Mouse (Mus musculus): ENCODE results near the gene Clcn1.

The Clcn1 gene

DNA sequence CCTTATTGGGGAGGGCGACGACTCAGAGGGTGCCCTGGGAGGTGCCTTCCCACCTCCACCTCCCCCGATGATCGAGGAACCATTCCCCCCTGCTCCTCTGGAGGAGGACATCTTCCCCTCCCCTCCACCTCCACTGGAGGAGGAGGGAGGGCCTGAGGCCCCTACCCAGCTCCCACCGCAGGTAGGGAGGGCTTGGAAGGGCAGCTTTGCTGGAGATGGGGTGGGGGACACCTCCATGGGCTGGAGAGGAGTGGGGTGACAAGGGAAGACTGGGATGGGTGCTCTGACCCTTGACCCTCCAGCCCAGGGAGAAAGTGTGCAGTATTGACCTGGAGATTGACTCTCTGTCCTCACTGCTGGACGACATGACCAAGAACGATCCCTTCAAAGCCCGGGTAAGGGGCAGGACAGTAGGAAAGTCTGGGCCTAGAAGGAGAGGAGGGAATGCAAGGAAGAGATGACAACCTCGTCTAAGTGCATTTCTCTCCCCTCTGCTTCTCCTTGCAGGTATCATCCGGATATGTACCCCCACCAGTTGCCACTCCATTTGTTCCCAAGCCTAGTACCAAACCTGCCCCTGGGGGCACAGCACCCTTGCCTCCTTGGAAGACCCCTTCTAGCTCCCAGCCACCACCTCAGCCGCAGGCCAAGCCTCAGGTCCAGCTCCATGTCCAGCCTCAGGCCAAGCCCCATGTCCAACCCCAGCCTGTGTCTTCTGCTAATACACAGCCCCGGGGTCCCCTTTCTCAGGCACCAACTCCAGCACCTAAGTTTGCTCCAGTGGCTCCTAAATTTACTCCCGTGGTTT, 64.7 kb downstream of the Clcn1 start:
- no peak for DNase-seq

DNA sequence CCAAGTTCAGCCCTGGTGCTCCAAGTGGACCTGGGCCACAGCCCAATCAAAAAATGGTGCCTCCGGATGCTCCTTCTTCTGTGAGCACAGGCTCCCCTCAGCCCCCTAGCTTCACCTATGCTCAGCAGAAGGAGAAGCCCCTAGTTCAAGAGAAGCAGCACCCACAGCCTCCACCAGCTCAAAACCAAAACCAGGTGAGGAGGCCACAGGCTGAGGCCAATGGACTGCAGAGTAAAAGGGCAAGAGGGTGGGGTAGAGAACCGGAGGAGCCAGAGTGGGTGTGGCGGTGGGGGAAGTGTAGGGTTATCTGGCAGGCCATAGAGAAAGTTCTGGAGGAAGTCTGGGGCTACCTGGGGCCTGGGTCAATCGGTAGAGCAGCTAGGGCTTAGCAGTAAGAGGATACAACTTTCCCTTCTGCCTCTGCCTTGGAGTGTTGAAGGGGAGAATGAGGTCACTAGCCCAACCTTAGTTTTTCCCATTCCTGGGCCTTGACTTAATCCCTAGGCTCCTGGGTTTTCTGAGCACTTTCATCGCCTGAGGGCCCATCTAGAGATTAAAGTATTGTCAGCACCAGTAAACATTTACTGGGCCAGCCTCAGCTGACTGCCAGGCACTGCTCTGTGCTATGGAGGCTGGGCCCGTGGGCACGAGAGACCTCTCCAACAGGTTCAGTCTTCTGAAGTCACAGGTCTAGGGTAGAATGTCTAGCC, 65.4 kb downstream of the Clcn1 start:
- DNase-seq, result peak; percentile 44

DNA sequence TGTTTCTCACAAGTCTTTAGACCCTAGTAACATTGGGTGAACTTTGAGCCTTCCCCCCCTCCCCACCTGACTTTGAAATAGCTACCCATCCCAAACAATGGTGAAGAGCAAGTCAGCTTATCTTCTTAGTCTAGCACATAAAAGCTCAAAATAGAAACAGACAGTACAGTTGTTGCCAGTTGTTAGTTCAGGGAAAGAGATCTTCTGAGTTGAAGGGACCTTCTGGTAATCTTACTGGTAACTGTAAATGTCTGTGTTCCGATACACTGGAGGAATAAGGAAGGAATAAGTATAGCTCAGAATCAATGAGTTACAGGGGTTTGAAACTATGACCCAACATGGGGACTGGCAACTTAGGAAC, 66.0 kb downstream of the Clcn1 start:
- DNase-seq, result no peak

DNA sequence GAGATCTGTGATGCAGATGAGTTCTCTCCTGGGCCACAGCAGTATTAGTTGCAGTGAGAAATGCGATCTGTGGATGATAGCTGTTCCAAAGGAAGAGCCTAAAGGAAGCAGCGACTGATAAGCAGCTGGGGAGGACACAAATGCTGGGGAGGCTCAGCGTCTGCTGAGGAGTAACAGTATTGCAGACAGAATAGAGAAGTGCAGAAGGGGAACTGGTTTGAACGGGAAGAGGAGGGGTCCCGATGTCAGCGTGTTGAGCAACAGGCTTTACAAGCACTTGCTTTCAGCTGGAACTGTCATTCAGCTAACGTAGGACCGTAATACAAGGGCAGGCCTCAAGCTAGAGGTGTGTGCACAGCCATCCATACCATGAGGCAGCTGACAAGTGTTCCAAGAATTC, 66.7 kb downstream of the Clcn1 start:
- DNase-seq, result no peak

DNA sequence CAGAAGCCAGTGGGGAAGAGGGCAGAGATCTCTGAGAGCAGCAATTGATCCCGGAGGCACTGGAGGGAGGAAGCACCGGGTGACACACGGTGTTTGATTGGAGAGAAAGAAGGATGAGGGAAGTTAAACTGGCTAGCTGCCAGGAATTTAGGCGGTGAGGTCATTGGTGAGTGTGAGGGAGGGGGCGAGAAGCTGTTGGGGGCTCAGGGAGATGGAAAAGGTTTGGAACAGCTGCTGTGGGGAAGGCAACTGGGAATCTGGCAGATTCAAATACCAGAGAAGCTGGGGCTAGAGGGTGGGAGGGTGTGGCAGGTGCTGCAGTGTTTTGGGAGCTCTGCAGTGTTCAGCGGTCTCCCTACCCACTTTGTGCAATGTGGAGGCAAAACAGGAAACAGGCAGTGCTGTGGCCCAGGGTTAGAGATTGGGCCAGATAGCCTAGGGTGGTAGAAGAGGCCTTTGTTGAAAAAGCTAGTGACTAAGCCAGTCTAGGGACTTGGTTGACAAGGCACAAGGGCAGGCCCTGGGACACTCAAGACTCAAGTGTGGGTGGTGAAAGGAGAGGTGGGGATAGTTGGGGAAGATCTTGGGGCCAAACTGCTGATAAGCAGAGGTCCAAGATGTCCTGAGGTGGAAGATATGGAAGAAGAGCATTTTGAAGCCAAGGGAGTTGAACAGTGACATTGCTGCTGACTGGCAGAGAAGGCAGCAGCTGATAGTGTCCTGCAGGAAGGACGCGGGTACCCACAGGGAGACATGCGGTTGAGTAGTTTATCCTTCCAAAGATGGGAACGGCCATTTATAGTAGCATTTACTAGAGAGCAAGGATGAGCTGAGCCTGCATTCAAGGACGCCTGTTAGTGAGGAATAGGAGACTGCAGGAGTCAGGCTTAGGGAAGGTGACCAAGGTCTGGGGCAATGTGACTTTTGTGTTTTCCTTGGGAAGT, 67.9 kb downstream of the Clcn1 start:
- DNase-seq, result no peak

DNA sequence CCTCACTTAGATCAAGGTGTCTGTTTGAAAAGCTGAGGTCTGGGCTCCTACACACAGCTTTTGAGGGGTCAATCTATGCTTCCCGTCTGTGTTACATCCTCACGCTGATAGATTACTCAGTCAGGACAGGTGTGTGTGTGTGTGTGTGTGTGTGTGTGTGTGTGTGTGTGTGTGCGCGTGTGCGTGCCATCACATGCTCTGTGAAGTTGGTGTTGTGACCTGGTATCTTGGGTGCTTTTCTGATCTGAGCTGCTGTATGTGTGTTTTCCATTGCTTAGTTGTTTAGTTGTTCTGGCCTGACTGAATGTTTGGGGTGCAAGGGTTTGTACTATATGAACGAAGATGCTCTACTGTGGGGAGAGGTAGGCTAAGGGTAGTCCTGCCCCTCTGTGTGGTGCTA, 68.9 kb downstream of the Clcn1 start:
- DNase-seq, result no peak

DNA sequence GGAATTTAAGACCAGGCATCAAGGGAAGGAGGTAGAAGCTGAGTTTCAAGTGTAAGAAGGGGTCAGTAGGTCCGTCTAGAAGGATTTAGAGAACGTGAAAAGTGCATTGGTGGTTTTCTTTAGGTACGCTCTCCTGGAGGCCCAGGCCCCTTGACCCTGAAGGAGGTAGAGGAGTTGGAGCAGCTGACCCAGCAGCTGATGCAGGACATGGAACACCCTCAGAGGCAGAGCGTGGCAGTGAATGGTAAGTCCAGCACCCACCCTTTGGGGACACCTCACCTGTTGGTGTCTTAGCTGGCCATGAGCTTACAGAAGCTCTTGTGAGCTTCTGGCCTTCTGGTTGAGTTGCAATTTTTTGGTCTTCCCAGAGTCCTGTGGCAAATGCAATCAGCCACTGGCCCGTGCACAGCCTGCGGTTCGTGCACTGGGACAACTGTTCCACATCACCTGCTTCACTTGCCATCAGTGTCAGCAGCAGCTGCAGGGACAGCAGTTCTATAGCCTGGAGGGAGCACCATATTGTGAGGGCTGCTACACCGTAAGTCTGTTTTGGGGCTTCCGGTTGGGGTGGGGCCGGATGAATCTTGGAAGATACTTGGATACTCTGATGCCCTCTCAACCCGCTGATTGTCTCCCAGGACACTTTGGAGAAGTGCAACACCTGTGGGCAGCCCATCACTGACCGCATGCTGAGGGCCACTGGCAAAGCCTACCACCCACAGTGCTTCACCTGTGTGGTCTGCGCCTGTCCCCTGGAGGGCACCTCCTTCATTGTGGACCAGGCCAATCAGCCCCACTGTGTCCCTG, 69.5 kb downstream of the Clcn1 start:
- no peak for DNase-seq

DNA sequence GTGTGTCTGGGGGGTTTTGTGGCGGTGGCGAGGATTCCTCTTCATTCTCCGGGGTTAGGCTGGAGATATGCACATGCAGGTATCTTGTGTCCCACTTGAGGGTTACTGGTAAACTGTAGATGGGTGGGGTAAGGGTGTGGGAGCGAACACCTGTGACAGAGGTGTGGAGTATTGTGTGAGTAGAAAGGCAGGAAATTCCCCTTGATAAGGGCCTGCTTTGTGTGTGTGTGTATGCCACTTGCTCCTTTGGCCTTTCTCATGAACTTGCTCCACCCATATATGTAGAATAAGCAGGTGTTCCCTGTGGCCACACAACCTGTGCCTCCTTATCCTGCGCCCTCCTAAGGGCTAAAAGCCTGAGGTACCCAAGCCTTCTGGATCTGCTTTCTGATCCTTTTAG, 70.4 kb downstream of the Clcn1 start:
- no peak for DNase-seq

DNA sequence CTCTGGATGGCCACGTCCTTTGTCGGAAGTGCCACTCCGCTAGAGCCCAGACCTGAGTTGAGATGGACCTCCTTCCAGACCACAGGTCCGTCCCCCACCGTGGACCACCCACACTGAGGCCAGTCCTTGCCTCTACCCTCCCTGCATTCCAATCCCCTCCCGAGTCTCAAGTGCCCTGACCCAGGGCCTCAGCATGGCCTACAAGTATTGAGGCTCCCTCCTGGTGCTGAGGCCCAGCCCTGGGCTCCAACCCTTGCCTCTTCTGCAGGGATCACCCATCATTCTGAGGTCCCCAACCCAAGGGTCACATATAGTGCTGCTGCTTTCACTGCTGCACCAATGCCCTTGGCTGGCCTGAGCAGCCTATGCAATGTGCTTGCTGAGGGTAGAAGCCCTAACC, 71.4 kb downstream of the Clcn1 start:
- no peak for DNase-seq

DNA sequence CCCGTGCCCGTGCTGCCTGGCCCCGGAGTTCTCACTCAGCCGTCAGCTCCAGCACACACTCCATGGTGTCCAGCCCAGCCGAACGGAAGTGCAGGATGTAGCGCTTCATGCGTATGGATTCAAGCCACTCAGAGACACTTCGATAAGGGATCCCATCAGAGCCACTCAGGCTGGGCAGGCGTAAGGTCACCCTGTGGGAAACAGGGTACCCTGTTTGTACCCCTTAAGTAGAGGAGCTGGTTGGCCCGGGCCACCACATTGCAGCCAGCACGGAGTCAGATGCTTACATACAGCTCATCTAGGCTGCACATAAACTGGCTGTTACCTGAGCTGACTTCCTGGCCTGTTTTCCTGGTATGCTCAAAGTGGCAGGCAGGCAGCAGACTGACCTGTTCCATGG, 72.4 kb downstream of the Clcn1 start:
- no peak for DNase-seq

DNA sequence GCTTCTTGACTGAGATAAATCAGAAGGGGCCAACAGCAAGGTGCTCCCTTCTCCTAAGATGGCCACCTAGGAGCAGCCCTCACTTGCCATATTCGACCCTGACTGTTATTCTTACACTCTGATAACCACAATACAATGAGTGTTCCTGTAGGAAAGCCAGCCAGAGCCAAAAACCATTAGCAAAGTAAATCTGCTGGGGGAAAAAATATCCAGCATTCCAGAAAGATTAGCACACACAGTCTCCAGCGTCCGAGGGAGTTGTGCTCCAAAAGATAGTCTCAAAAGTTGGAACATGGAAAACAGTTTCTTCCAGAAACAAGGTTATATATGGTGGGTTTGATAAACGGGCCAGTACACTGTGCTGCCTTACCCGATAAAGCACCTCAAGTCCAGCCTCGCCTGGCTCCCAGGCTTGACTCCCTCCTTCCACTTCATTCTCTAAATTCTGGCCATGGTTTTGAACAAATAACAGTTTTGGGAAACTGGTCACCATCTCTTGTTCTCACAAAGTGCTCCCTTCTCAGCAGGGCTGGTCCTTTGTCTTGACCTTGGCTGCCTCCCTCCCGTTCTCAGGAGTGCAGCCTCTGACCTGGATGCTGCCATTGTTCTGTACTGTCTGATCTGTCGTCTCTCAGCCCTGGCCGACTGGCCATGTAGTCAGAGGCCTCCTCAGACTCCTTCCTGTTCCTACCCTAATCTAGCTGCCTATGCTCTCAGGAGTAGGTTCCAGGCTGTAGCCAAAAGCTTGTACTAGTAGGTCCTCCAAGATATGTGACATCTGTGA, 73.1 kb downstream of the Clcn1 start:
- DNase-seq, result no peak

DNA sequence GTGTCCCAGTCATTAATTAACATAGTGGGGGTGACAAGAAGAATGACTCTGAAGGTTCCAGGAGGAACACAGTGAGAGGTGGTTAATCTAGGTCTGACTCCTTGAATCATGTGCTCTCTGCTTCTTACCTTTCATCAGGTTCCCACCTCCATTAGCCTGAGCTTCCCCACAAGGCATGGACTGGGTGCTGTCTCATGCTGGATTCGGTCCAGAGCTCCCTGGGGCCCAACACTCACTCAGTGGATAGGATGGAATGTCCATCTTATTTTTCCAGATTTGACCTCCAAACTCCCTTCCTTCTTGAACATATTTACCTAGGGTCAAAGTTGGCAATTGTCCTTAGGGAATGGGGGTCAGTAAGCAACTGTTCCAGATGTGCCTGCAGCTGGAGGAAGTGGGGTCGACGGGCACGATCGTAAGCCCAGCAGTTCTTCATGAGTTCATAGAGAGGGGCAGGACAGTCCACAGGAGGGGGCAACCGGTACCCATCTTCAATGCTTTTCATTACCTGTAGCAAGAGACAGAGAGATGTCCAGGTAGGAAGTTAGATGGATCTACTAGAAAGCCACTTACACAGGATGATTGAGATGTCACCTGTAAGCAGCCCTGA, 73.9 kb downstream of the Clcn1 start:
- DNase-seq, result no peak

DNA sequence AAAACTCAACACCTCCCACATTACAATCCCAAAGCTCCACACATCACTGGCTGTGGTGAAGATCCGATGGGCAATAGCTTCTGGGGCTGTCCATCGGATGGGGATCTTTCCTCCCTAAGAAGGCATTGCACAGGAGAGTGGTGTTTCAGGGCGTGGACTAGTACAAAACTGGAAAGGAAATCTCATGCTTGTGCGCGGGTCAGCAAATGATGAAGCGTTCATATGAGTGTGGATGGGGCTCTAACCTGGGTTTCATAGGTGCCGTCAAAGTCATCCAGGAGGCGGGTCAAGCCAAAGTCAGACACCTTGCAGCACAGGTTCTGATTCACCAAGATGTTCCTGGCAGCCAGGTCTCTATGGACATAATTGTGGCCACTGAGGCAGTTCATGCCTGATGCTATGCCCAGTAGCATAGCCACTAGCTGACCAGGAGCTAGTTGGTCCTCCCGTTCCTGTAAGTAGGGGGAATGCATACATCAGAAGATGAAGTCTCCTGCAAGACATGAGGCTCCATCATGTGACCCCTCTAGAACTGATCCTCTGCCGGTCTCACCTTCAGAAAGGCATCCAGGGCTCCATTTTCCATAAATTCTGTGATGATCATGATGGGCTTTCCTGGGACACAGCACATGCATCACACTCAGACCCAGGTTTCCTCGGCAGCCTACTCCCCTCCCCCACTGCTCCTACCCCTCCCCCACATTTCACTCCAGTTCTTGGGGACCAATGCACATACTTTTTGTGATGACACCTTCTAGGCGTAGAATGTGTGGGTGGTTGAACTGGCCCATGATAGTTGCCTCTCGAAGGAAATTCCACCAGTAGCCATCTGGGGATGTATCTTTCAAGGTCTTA, 74.8 kb downstream of the Clcn1 start:
- DNase-seq, result no peak

DNA sequence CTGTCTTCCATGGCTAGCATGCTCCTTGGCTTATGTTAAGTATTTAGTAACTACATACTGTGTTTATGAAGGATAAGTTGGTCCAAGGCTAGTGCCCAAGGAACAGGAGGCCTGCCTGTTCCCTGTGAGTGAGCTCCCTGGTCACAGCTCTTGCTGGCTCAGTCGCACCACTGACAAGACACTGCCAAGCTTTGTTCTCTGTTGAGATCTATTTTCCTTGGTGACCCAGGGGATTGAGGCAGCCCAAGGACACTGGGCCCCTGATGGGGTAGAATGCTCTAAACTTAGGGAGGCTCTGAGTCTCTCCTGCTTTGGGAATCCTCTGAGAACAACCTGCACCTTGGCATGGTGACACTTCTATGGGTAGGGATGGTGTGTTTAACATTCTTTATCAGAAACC, 75.6 kb downstream of the Clcn1 start:
- DNase-seq, result no peak

DNA sequence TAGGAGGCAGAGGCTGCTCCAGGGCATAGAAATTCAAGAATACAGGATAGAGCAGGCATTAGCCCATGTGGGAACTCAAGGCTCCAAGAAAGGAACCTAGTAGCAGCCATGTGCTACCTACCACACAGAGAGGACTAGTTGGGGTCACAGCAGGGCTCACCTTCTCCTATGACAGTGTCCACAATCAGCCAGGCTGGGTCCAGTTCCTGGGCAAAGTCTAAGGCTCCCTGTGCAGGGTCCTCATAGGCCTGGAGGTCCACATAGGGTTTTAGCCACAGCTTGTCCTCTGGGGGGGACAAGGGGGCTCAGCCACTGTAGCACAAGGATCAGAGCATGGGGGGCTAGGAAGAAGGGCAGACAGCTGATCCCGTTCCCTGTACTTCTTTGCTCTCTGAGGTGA, 76.0 kb downstream of the Clcn1 start:
- no peak for DNase-seq

DNA sequence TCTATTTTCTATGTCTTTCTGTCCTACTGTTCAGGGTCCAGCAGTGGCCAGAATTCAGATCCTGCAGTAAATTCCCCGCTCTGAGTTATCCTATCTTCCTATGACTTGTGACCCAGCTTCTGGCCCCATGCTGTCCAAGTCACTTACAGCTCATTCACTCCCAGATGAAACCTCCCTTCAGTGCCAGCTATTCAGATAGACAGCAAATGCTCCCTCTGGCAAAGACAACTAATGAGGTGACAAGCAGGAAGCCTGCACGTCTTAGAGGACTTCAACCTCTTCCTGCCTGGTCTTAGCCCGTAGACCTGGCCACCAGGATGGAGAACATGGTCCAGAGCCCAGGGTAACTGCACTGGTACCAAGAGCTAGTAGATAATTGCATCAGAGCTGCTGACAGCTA, 76.5 kb downstream of the Clcn1 start:
- DNase-seq, result no peak

DNA sequence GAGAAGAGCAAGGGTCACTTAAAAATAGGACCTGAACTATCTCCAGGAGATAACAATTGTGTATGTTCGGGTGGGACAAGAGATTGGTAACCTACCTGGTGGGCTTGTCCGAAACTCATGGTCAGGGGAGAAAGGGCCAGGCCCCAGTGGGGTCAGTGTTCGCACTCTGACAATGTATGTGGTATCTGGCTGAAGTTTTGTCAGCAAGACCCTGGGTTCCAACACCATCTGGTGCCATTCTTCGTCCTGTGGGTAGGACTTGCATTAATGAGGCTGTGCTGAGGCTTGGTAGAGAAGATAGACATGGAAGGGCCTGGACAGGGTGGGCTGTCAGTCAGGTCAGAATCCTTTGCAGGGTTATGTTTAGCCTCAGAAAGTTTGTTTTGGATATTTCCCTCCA, 77.6 kb downstream of the Clcn1 start:
- DNase-seq, result no peak

DNA sequence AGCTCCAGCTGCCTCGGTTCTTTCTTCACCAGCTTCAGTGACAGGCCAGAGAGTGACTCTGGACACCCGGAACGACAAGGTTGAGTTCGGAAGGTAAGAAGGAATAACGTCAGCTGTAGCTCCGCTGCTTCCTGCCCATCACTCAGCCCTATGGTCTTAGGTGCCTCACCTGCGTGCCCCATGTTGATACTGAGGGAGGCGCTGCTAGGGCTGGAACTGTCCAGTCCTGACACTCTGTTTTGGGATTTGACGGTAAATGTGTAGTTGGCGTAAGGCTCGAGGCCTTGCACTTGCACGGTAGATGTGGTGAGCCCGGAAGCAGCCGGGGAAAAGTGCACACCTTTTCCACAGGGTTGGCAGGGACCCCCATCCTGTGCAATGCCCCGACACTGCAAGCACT, 78.1 kb downstream of the Clcn1 start:
- no peak for DNase-seq

DNA sequence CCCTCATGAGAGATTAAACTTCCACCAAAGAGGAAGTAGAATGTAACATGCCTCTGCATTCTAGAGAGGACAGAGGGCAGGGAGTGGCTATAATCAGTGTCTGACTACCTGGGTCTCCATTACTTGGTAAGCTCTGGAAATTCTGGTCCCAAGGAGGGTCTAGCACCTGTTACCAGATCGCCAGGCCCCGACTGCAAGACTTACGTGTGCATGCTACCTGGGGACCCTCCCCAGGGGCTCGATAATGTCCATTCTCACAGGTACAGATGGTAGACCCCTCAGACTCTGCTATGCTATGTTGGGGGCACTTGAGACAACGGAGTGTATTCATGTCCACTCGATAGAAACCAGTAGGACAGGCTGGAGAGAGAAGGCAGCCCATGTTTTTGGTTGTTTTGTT, 78.7 kb downstream of the Clcn1 start:
- DNase-seq, result no peak
